ENCODE assay signal across 12 mouse cellular contexts in genomic region chr14:8867641-8868040, GRCm38 (mm10).
A peak's percentile ranks its signal among the peaks of the same experiment; 100 is the strongest.
DNase-seq lines count a peak whose midpoint lies in the region; ATAC-seq lines count a peak whose summit lies in the region.
"Had no signal": no experiment of that assay in that cellular context is flagged by ENCODE, and none has a peak within 500 bp of the region (broad histone marks: within the 10 kb centered on the region; RNA-seq: fewer than 3 reads in every experiment).

No protein-coding gene starts in this region.

- no peak for DNase-seq in cerebellum, adult 8-10 months
- DNase-seq in brain, adult 2 months (ENCODE audit: low read depth, low spot score) = peak; percentile 92
- peak; percentile 75 to 86 for DNase-seq in layer of hippocampus, adult 18-20 months (ENCODE audit: low spot score in 2 of 2)
- peak; percentile 64 to 85 for DNase-seq in left cerebral cortex, adult 9 months (ENCODE audit: low spot score in 2 of 2)
- no peak for DNase-seq in gastrocnemius, postnatal 4 days (ENCODE audit: low spot score in 2 of 2)
- no peak for DNase-seq in adrenal gland, postnatal 14 days
- DNase-seq in adrenal gland, postnatal 25 days = no peak
- DNase-seq: gastrocnemius, postnatal 25 days; heart, postnatal 10 days; lung, adult 18-20 months had no signal

- 0 out of 2 replicates have a peak, but pooled peaks have one; percentile 56 for ATAC-seq in cerebellum, adult (ENCODE audit: insufficient number of reproducible peaks, low FRiP score, low TSS enrichment)
- ATAC-seq: intestine, embryonic 16.5 days had no signal

Comparison
In these comparisons a context has a peak if more than half of its experiments do, and no peak if none do; other contexts are left out.
1. DNase-seq: peak in brain, adult 2 months (single experiment), layer of hippocampus, adult 18-20 months (2 of 2) and left cerebral cortex, adult 9 months (2 of 2); none in cerebellum, adult 8-10 months (single experiment), gastrocnemius, postnatal 4 days (0 of 2), adrenal gland, postnatal 14 days (single experiment) and adrenal gland, postnatal 25 days (single experiment).